Mouse (Mus musculus) left cerebral cortex, adult 18-20 months (tissue): ENCODE measurements around the gene Cbfa2t2. TPM values are rescaled to one million over a fixed set of nuclear protein-coding genes. Genes with fewer than 3 reads are reported as not detected.
"Not testable (repeated sequence)": the region's sequence is repeated elsewhere in the genome, so short reads cannot be mapped to it uniquely, and the experiment has no call there.

Source experiments
- DNase-seq, 2 experiments: peaks; one replicate each; pipeline ENCODE4 v3.0.0; 2021 to 2022; ENCODE audit warnings: low spot score in 2 of 2, mixed read lengths in 1 of 2
- total RNA-seq, 2 experiments: library from RNA; stranded (reverse); gene quantifications; 2 replicates each; pipeline ENCODE4 v1.2.3; 2021

Gene Cbfa2t2
- total RNA-seq, 2 experiments from 2014 or later = 46.1 to 57.0 TPM

- no peak for DNase-seq
Measured at GRCm38 (mm10) chr2:154465914-154466335, 29.6 kb downstream of the Cbfa2t2 start.

- DNase-seq = no peak
Measured at GRCm38 (mm10) chr2:154467139-154467538, 30.9 kb downstream of the Cbfa2t2 start.

- DNase-seq = peak in 1 of 2 experiments; percentile 4
Measured at GRCm38 (mm10) chr2:154474251-154475061, 38.2 kb downstream of the Cbfa2t2 start.

- DNase-seq = no peak
Measured at GRCm38 (mm10) chr2:154475062-154475349, 38.7 kb downstream of the Cbfa2t2 start.

- DNase-seq = no peak
Measured at GRCm38 (mm10) chr2:154475861-154476260, 39.6 kb downstream of the Cbfa2t2 start.

GRCm38 (mm10) chr2:154477028-154477427 lies 40.7 kb downstream of the Cbfa2t2 start:
- DNase-seq = no peak

- DNase-seq = no peak
Measured at GRCm38 (mm10) chr2:154491788-154492187, 55.5 kb downstream of the Cbfa2t2 start.

GRCm38 (mm10) chr2:154493559-154493958 lies 57.3 kb downstream of the Cbfa2t2 start:
- not testable (repeated sequence) for DNase-seq

GRCm38 (mm10) chr2:154495021-154495420 lies 58.7 kb downstream of the Cbfa2t2 start:
- DNase-seq = no peak

GRCm38 (mm10) chr2:154498571-154498970 lies 62.3 kb downstream of the Cbfa2t2 start:
- DNase-seq = no peak

GRCm38 (mm10) chr2:154499717-154500247 lies 63.5 kb downstream of the Cbfa2t2 start:
- DNase-seq = no peak

- DNase-seq = peak in 1 of 2 experiments; percentile 6
Measured at GRCm38 (mm10) chr2:154500758-154501157, 64.5 kb downstream of the Cbfa2t2 start.

GRCm38 (mm10) chr2:154507076-154507475 lies 70.8 kb downstream of the Cbfa2t2 start:
- no peak for DNase-seq

GRCm38 (mm10) chr2:154507566-154508283 lies 71.4 kb downstream of the Cbfa2t2 start:
- peak; percentile 15 to 25 for DNase-seq

GRCm38 (mm10) chr2:154508450-154508849 lies 72.2 kb downstream of the Cbfa2t2 start:
- DNase-seq = no peak

GRCm38 (mm10) chr2:154510141-154510540 lies 73.9 kb downstream of the Cbfa2t2 start:
- no peak for DNase-seq

- DNase-seq = no peak
Measured at GRCm38 (mm10) chr2:154516944-154517343, 80.7 kb downstream of the Cbfa2t2 start.

- no peak for DNase-seq
Measured at GRCm38 (mm10) chr2:154517424-154517823, 81.1 kb downstream of the Cbfa2t2 start.

- DNase-seq = no peak
Measured at GRCm38 (mm10) chr2:154521449-154521848, 85.2 kb downstream of the Cbfa2t2 start.

- no peak for DNase-seq
Measured at GRCm38 (mm10) chr2:154522334-154522733, 86.1 kb downstream of the Cbfa2t2 start.

- no peak for DNase-seq
Measured at GRCm38 (mm10) chr2:154525285-154525684, 89.0 kb downstream of the Cbfa2t2 start.

GRCm38 (mm10) chr2:154526531-154526930 lies 90.2 kb downstream of the Cbfa2t2 start:
- no peak for DNase-seq
